Mouse (Mus musculus) C2C12 (cell line): ENCODE data around the gene Wdr59.

Experiments
- CTCF ChIP-seq: IDR thresholded peaks from one replicate; pipeline ENCODE4 v1.5.1; 2011; ENCODE audit not compliant: control insufficient read depth, insufficient read depth, insufficient read length
- MYOG ChIP-seq: IDR thresholded peaks from one replicate; pipeline ENCODE4 v1.6.1; 2011; ENCODE audit not compliant: control insufficient read depth, insufficient read length; ENCODE audit errors: extremely low read depth

DNA sequence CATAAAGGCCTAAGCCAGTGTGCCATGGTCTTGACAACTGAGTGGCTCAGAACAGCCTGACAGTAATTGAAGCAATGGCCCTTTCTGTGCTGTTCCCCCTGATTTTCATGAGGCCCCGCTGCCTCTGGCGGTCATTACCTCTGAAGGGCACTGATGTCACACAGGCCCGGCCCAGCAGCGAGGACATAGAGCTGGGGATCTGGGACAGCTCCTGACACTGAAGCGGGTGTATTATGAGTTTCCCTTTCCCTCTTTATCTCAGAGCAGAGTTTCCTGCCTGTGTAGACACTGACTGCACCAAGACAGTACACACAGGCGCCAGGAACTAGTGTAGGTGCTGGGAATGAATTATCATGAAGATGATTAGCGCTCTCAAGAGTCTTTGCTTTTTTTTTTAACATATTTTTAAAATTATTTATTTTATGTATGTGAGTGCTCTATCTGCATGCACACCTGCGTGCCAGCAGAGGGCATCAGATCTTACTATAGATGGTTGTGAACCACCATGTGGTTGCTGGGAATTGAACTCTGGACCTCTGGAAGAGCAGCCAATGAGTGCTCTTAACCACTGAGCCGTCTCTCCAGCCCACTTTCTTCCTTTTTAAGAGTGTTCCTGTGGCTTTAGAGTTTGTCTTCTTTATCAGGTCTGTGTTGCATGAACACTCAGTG is 22.0 kb upstream of the Wdr59 start:
- TF ChIP-seq CTCF (no peak), MYOG (no peak)
